Mouse (Mus musculus) small intestine, adult 2 months (tissue): ENCODE measurements around the gene Hdgfl2.

Experiments
- CTCF ChIP-seq: fragments of 200-500 bp; IDR thresholded peaks from 2 replicates; pipeline ENCODE4 v1.5.1; 2012; ENCODE audit warnings: low read depth, mild to moderate bottlenecking, control low read depth, inconsistent platforms, low read length, moderate library complexity, mixed read lengths; ENCODE audit not compliant: insufficient replicate concordance, insufficient read length; ENCODE audit errors: extremely low read depth
- POLR2A ChIP-seq: fragments of 200-500 bp; IDR thresholded peaks from 2 replicates; pipeline ENCODE4 v1.6.1; 2012; ENCODE audit warnings: low read depth, mild to moderate bottlenecking, control low read depth, inconsistent platforms, low read length, moderate library complexity

GRCm38 (mm10) chr17:56102927-56103326, 23.5 kb downstream of the Hdgfl2 start:
- no peak for TF ChIP-seq POLR2A
- no peak for TF ChIP-seq CTCF
